Mouse (Mus musculus) MEL (cell line): ENCODE measurements around the gene Cd68.

ENCODE experiments used
- CHD1 ChIP-seq: IDR thresholded peaks from 2 replicates; pipeline ENCODE4 v1.6.1; 2012; ENCODE audit warnings: low read depth, mild to moderate bottlenecking, inconsistent platforms, low read length, improper control_type of control experiment
- CHD2 ChIP-seq: IDR thresholded peaks from 2 replicates; pipeline ENCODE4 v1.6.1; 2011; ENCODE audit warnings: low read length, improper control_type of control experiment
- CTCF ChIP-seq, 3 experiments: IDR thresholded peaks in 2 of 3; conservative IDR thresholded peaks in 1 of 3; 2 replicates each; pipeline ENCODE4 v1.5.1; 2011 to 2012; ENCODE audit warnings: low read length in 3 of 3, low read depth in 2 of 3, mild to moderate bottlenecking in 2 of 3, improper control_type of control experiment in 1 of 3, inconsistent platforms in 1 of 3, mixed read lengths in 1 of 3, moderate library complexity in 1 of 3; ENCODE audit not compliant: control insufficient read depth in 1 of 3, insufficient read depth in 1 of 3, poor library complexity in 1 of 3, severe bottlenecking in 1 of 3
- ELF1 ChIP-seq: IDR thresholded peaks from 2 replicates; pipeline ENCODE4 v1.6.1; 2014; ENCODE audit warnings: low read depth, mild to moderate bottlenecking, inconsistent platforms, low read length, improper control_type of control experiment, moderate library complexity
- POLR2A ChIP-seq, 2 experiments: IDR thresholded peaks; 2 replicates each; pipeline ENCODE4 v1.6.1; 2011 to 2012; ENCODE audit warnings: low read length in 2 of 2, mild to moderate bottlenecking in 2 of 2, control low read depth in 1 of 2, improper control_type of control experiment in 1 of 2, low read depth in 1 of 2, moderate library complexity in 1 of 2; ENCODE audit not compliant: control insufficient read depth in 1 of 2, insufficient read depth in 1 of 2, poor library complexity in 1 of 2
- ZKSCAN1 ChIP-seq: IDR thresholded peaks from 2 replicates; pipeline ENCODE4 v1.6.1; 2012; ENCODE audit warnings: low read depth, mild to moderate bottlenecking, inconsistent platforms, low read length, improper control_type of control experiment, moderate library complexity
- ZMIZ1 ChIP-seq: IDR thresholded peaks from 2 replicates; pipeline ENCODE4 v1.6.1; 2012; ENCODE audit warnings: low read depth, mild to moderate bottlenecking, inconsistent platforms, low read length, improper control_type of control experiment, moderate library complexity
- ZNF384 ChIP-seq: IDR thresholded peaks from 2 replicates; pipeline ENCODE4 v1.6.1; 2012; ENCODE audit warnings: low read depth, mild to moderate bottlenecking, inconsistent platforms, low read length, improper control_type of control experiment

DNA sequence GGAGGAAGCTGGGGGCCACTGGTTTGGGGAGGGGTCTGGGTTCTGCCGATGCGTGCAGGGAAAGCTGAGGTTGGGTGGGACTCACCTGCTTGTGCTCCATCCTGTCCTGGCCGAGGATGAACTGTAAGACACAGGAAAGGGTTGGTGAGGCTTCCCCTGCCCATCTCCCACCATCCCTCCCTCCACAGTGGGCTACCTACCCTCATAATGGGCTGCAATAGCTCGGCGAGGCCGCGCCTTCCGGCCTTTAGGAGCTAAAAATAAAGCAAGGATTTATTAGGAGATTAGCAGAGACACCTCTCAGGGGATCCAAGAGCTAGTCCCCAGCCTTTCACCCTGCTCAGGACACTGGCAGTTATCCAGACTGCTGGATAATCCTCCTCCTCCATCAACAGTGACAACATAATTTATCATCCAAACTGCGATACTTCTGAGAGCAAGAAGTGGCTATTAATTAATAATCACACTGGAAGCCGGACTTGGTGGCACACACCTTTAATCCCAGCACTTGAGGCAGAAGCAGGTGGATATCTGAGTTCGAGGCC, 27.5 kb upstream of the Cd68 start:
- TF ChIP-seq POLR2A (IDR thresholded peaks at IDR 0.05; ENCODE audit: control insufficient read depth in 1 of 2, insufficient read depth in 1 of 2, low read depth in 1 of 2, low read length in 2 of 2, poor library complexity in 1 of 2) (no peak), ZNF384 (no peak), ELF1 (no peak), CTCF (IDR thresholded peaks at IDR 0.05 in 2 of 3, conservative IDR thresholded peaks at IDR 0.05 in 1 of 3; ENCODE audit: control insufficient read depth in 1 of 3, insufficient read depth in 1 of 3, low read depth in 2 of 3, low read length in 3 of 3, poor library complexity in 1 of 3, severe bottlenecking in 1 of 3) (no peak), ZMIZ1 (no peak), CHD1 (no peak), ZKSCAN1 (no peak), CHD2 (no peak)
